Mouse (Mus musculus): ENCODE measurements around the gene Gm44965. TPM values are rescaled to one million over a fixed set of nuclear protein-coding genes. Genes with fewer than 3 reads are reported as not detected.
A peak's percentile ranks its signal among the peaks of the same experiment; 100 is the strongest.
"Not testable (repeated sequence)": the region's sequence is repeated elsewhere in the genome, so short reads cannot be mapped to it uniquely, and the experiment has no call there.

Gene Gm44965
- polyA plus RNA-seq, 1 experiment from 2014 or later = not detected

GRCm38 (mm10) chr6:48609512-48609911 lies 15.8 kb downstream of the Gm44965 start:
- Histone ChIP-seq H3K4me3 (ENCODE audit: low read length) (no peak overlapping the region), H3K9ac (ENCODE audit: low read length) (0 out of 2 replicates have a peak overlapping the region, but pooled peaks have one; percentile 16), H3K27ac (ENCODE audit: low read length) (no peak overlapping the region), H3K27me3 (ENCODE audit: control insufficient read depth, insufficient read depth, low read length) (no peaks in the 10 kb centered on the region), H3K36me3 (ENCODE audit: control insufficient read depth, insufficient read depth) (peaks cover 12% of the 10 kb centered on the region), H3K9me3 (replicated peaks; ENCODE audit: control insufficient read depth, low read length) (0 out of 2 replicates have a peak, but pooled peaks cover 3% of the 10 kb centered on the region), H3K4me2 (ENCODE audit: low read depth, low read length) (no peak overlapping the region), H3K4me1 (ENCODE audit: control insufficient read depth, insufficient read depth, low read length) (peaks cover 5% of the 10 kb centered on the region; the same call in 1 of the 2 replicates)
- no peak for ATAC-seq (replicated peaks; ENCODE audit: extremely low read depth, insufficient read depth, low FRiP score)
- 41% methylated on average over 7 of the region's 7 CpGs for WGBS

GRCm38 (mm10) chr6:48610657-48611056 lies 16.9 kb downstream of the Gm44965 start:
- no peak for ATAC-seq (replicated peaks; ENCODE audit: extremely low read depth, insufficient read depth, low FRiP score)
- Histone ChIP-seq H3K4me1 (ENCODE audit: control insufficient read depth, insufficient read depth, low read length) (peaks cover 5% of the 10 kb centered on the region; the same call in 1 of the 2 replicates), H3K27me3 (ENCODE audit: control insufficient read depth, insufficient read depth, low read length) (no peaks in the 10 kb centered on the region), H3K36me3 (ENCODE audit: control insufficient read depth, insufficient read depth) (peaks cover 15% of the 10 kb centered on the region), H3K4me3 (ENCODE audit: low read length) (no peak overlapping the region), H3K4me2 (ENCODE audit: low read depth, low read length) (no peak overlapping the region), H3K9ac (ENCODE audit: low read length) (no peak overlapping the region), H3K9me3 (replicated peaks; ENCODE audit: control insufficient read depth, low read length) (0 out of 2 replicates have a peak, but pooled peaks cover 3% of the 10 kb centered on the region), H3K27ac (ENCODE audit: low read length) (no peak overlapping the region)
- WGBS = 79% methylated on average over 3 of the region's 3 CpGs

- Histone ChIP-seq H3K4me2 (ENCODE audit: low read depth, low read length) (no peak overlapping the region), H3K27me3 (ENCODE audit: control insufficient read depth, insufficient read depth, low read length) (no peaks in the 10 kb centered on the region), H3K4me1 (ENCODE audit: control insufficient read depth, insufficient read depth, low read length) (peaks cover 5% of the 10 kb centered on the region; the same call in 1 of the 2 replicates), H3K9me3 (replicated peaks; ENCODE audit: control insufficient read depth, low read length) (0 out of 2 replicates have a peak, but pooled peaks cover 3% of the 10 kb centered on the region), H3K4me3 (ENCODE audit: low read length) (no peak overlapping the region), H3K9ac (ENCODE audit: low read length) (no peak overlapping the region), H3K27ac (ENCODE audit: low read length) (no peak overlapping the region), H3K36me3 (ENCODE audit: control insufficient read depth, insufficient read depth) (peaks cover 21% of the 10 kb centered on the region)
- no peak for ATAC-seq (replicated peaks; ENCODE audit: extremely low read depth, insufficient read depth, low FRiP score)
- WGBS = 76% methylated on average over 4 of the region's 4 CpGs
Measured at GRCm38 (mm10) chr6:48613464-48613863, 19.7 kb downstream of the Gm44965 start.

- H3K9me3 ChIP-seq (replicated peaks; ENCODE audit: control insufficient read depth, low read length) = 0 out of 2 replicates have a peak, but pooled peaks cover 3% of the 10 kb centered on the region
- peaks cover 29% of the 10 kb centered on the region for H3K36me3 ChIP-seq (ENCODE audit: control insufficient read depth, insufficient read depth)
- no peak overlapping the region for H3K9ac ChIP-seq (ENCODE audit: low read length)
- no peaks in the 10 kb centered on the region for H3K4me1 ChIP-seq (ENCODE audit: control insufficient read depth, insufficient read depth, low read length)
- H3K27ac ChIP-seq (ENCODE audit: low read length) = no peak overlapping the region
- WGBS = 93% methylated on average over 5 of the region's 5 CpGs
- H3K4me2 ChIP-seq (ENCODE audit: low read depth, low read length) = no peak overlapping the region
- no peaks in the 10 kb centered on the region for H3K27me3 ChIP-seq (ENCODE audit: control insufficient read depth, insufficient read depth, low read length)
- no peak for ATAC-seq (replicated peaks; ENCODE audit: extremely low read depth, insufficient read depth, low FRiP score)
- H3K4me3 ChIP-seq (ENCODE audit: low read length) = no peak overlapping the region
Measured at GRCm38 (mm10) chr6:48614756-48615155, 21.0 kb downstream of the Gm44965 start.

- Histone ChIP-seq H3K9ac (ENCODE audit: low read length) (no peak overlapping the region), H3K9me3 (replicated peaks; ENCODE audit: control insufficient read depth, low read length) (no peaks in the 10 kb centered on the region), H3K4me2 (ENCODE audit: low read depth, low read length) (no peak overlapping the region), H3K27me3 (ENCODE audit: control insufficient read depth, insufficient read depth, low read length) (no peaks in the 10 kb centered on the region), H3K27ac (ENCODE audit: low read length) (no peak overlapping the region), H3K4me1 (ENCODE audit: control insufficient read depth, insufficient read depth, low read length) (no peaks in the 10 kb centered on the region), H3K4me3 (ENCODE audit: low read length) (no peak overlapping the region), H3K36me3 (ENCODE audit: control insufficient read depth, insufficient read depth) (peaks cover 26% of the 10 kb centered on the region)
- ATAC-seq (replicated peaks; ENCODE audit: extremely low read depth, insufficient read depth, low FRiP score) = no peak
- WGBS = 94% methylated on average over 30 of the region's 30 CpGs
Measured at GRCm38 (mm10) chr6:48620031-48620430, 26.3 kb downstream of the Gm44965 start.

- H3K27me3 ChIP-seq (ENCODE audit: control insufficient read depth, insufficient read depth, low read length); H3K4me3 ChIP-seq (ENCODE audit: low read length); H3K9ac ChIP-seq (ENCODE audit: low read length); H3K9me3 ChIP-seq (replicated peaks; ENCODE audit: control insufficient read depth, low read length); ATAC-seq (replicated peaks; ENCODE audit: extremely low read depth, insufficient read depth, low FRiP score); H3K27ac ChIP-seq (ENCODE audit: low read length); H3K4me1 ChIP-seq (ENCODE audit: control insufficient read depth, insufficient read depth, low read length); H3K4me2 ChIP-seq (ENCODE audit: low read depth, low read length): not testable (repeated sequence)
- peaks cover 26% of the 10 kb centered on the region for H3K36me3 ChIP-seq (ENCODE audit: control insufficient read depth, insufficient read depth)
- 86% methylated on average over 8 of the region's 8 CpGs for WGBS
Measured at GRCm38 (mm10) chr6:48622186-48622843, 28.6 kb downstream of the Gm44965 start.

- no peak overlapping the region for H3K4me3 ChIP-seq (ENCODE audit: low read length)
- WGBS = 43% methylated on average over 1 of the region's 1 CpGs
- no peak for ATAC-seq (replicated peaks; ENCODE audit: extremely low read depth, insufficient read depth, low FRiP score)
Measured at GRCm38 (mm10) chr6:48623460-48623859, 29.7 kb downstream of the Gm44965 start.

GRCm38 (mm10) chr6:48626464-48626863 lies 32.7 kb downstream of the Gm44965 start, which contains the start of gene AI854703:
AI854703 (plus strand) TSS chr6:48626764.
- H3K4me1 ChIP-seq (ENCODE audit: control insufficient read depth, insufficient read depth, low read length) = peaks cover 5% of the 10 kb centered on the region; the same call in 1 of the 2 replicates
- 39% methylated on average over 8 of the region's 8 CpGs for WGBS
- ATAC-seq (replicated peaks; ENCODE audit: extremely low read depth, insufficient read depth, low FRiP score) = no peak
- no peaks in the 10 kb centered on the region for H3K36me3 ChIP-seq (ENCODE audit: control insufficient read depth, insufficient read depth)
- H3K9ac ChIP-seq (ENCODE audit: low read length) = peak within 1 kb of the TSS; percentile 56
- H3K27ac ChIP-seq (ENCODE audit: low read length) = no peak within 1 kb of the TSS
- no peaks in the 10 kb centered on the region for H3K9me3 ChIP-seq (replicated peaks; ENCODE audit: control insufficient read depth, low read length)
- H3K4me3 ChIP-seq (ENCODE audit: low read length) = peak within 1 kb of the TSS; percentile 50
- H3K27me3 ChIP-seq (ENCODE audit: control insufficient read depth, insufficient read depth, low read length) = peaks cover 19% of the 10 kb centered on the region
- H3K4me2 ChIP-seq (ENCODE audit: low read depth, low read length) = peak within 1 kb of the TSS; percentile 66

More at GRCm38 (mm10) chr6:48623460-48623859, 29.7 kb downstream of the Gm44965 start:
- Histone ChIP-seq H3K4me2 (ENCODE audit: low read depth, low read length) (no peak overlapping the region), H3K36me3 (ENCODE audit: control insufficient read depth, insufficient read depth) (peaks cover 20% of the 10 kb centered on the region), H3K27ac (ENCODE audit: low read length) (no peak overlapping the region), H3K9ac (ENCODE audit: low read length) (no peak overlapping the region), H3K27me3 (ENCODE audit: control insufficient read depth, insufficient read depth, low read length) (peaks cover 7% of the 10 kb centered on the region), H3K9me3 (replicated peaks; ENCODE audit: control insufficient read depth, low read length) (no peaks in the 10 kb centered on the region), H3K4me1 (ENCODE audit: control insufficient read depth, insufficient read depth, low read length) (peaks cover 3% of the 10 kb centered on the region; the same call in 1 of the 2 replicates)

GRCm38 (mm10) chr6:48626984-48627383 lies 33.2 kb downstream of the Gm44965 start:
- Histone ChIP-seq H3K27ac (ENCODE audit: low read length) (no peak overlapping the region), H3K9me3 (replicated peaks; ENCODE audit: control insufficient read depth, low read length) (no peaks in the 10 kb centered on the region), H3K9ac (ENCODE audit: low read length) (peak overlapping the region; percentile 56), H3K4me1 (ENCODE audit: control insufficient read depth, insufficient read depth, low read length) (peaks cover 5% of the 10 kb centered on the region; the same call in 1 of the 2 replicates), H3K36me3 (ENCODE audit: control insufficient read depth, insufficient read depth) (no peaks in the 10 kb centered on the region), H3K4me3 (ENCODE audit: low read length) (peak overlapping the region; percentile 50), H3K27me3 (ENCODE audit: control insufficient read depth, insufficient read depth, low read length) (peaks cover 19% of the 10 kb centered on the region), H3K4me2 (ENCODE audit: low read depth, low read length) (peak overlapping the region; percentile 66)
- no peak for ATAC-seq (replicated peaks; ENCODE audit: extremely low read depth, insufficient read depth, low FRiP score)
- under 1% methylated on average over 32 of the region's 32 CpGs for WGBS
